Mouse (Mus musculus) c-Kit-positive CD71-positive TER-119-negative erythroid progenitor cells, embryonic 14.5 days (primary cell): ENCODE data around the gene Mef2c.
A peak's percentile ranks its signal among the peaks of the same experiment; 100 is the strongest.

Experiments used
- DNase-seq: peaks from one replicate; pipeline ENCODE4 v3.0.0-alpha.2; 2013; ENCODE audit warnings: low read depth

Mef2c gene

DNA sequence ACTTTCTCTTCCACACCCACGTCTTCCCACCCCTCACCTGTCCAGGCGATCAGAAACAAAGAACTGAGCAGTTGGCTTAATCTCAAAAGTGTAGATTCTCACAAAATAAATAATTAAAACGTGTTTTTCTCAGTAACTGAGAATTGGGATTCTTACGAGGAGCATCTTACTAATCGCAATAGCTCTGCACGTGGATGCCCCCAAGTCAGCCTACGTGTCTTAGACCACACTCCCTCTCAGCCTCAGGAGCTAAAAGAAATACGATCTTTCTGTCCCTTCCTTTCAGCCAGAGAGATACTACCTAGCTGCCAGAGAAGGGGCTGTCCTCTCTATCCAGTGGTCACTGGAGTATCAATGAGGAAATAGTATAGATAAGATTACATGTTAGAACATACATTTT, 106.3 kb downstream of the Mef2c start:
- DNase-seq: no peak

DNA sequence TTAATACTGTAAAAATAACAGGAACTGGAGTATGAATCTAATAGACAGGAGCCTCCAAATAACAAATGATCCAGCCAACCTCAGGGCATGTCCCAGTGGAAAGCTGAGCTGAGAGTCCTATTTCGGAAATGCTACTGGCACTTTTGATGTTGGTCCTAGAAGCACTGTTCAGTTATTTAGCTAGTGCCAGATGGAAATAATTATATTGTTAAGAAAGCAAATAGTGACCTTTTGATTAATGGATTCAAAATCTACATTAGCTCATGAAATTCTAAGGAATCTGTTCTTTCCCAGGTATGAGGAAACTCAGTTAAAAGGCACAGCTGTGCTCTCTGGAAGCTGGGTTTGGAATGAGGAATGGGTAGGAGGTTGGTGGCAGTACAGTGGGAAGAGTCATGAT, 108.4 kb downstream of the Mef2c start:
- no peak for DNase-seq

GRCm38 (mm10) chr13:83615875-83616274, 112.0 kb downstream of the Mef2c start:
- no peak for DNase-seq

- DNase-seq: no peak
These were observed 120.8 kb downstream of the Mef2c start for GRCm38 (mm10) chr13:83624651-83625050.

DNA sequence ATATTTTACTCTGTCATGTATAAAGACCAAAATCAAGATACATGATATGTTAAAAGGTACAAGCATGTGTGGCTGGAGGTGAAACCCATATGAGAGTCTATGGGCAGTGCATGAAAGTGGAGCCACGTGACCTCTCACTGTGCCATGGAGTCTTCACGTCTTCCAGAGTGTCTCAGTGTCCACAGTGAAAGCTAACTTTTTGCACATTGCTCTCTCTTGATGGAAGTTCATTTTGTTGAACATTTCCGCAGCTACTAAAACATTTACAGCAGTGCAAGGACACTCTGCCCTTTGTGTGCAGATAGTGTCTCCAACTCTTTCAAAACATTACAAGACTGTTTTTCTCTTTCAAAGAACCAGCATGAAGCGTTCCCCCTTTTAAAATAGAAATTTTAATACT, 123.6 kb downstream of the Mef2c start:
- no peak for DNase-seq

DNA sequence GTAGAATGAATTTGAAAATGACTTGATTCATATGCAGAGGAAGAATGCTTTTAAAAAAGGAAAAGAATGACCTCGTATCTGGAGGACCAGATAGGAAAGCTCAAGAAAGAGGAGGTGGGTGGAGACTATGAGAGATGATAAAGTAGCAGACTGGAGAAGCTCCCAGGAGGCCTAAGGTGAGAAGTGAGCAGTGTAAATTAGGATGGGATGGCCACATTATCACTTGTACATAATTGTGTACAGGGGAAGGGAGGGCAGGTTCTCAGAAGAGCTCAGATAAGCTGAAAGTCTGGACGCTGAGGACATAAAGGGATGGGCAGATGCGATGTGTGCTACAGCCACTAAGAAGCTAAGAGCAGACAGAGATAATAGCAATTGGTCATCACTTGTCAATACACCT, 124.3 kb downstream of the Mef2c start:
- no peak for DNase-seq

- no peak for DNase-seq
These were observed 129.3 kb downstream of the Mef2c start for GRCm38 (mm10) chr13:83633155-83633554.

GRCm38 (mm10) chr13:83635218-83635617, 131.4 kb downstream of the Mef2c start:
- DNase-seq: no peak

DNA sequence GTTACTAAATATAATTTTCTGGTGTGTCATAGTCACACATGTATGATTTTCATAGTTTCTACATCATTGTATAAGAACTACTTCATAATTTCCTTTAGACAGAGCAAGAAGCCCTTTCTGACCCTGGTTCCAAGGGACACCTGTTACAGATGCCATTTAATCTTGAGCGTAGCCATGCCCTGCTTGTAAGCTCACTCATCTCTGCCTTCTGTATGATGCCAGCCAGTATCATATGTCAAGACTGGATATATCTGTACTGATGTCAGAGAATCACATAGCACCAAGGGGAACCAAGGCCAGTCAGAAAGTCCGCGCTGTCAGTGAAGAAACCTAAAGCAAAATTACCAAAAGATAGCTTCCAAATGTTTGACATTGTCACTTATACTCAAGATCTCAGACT, 133.8 kb downstream of the Mef2c start:
- no peak for DNase-seq

DNA sequence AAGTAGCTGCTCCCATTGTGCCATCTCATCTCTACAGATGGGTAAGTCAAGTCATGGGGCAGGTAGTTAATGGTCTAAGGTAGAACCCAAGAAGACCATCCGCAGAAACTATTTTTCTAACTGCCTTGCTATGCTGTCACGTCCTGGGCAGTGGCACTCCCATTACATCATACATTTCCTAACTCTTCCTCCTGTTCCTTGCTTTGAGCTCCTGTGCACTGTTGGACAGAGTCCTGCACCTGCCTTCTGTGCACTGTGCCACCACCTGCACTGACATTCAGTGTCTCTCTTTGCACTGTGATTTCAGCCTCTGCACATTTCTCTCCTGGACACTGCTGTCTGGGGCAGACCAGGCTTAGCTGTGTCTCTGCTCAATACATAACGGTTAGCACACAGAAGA, 134.9 kb downstream of the Mef2c start:
- no peak for DNase-seq

GRCm38 (mm10) chr13:83649051-83649450, 145.2 kb downstream of the Mef2c start:
- no peak for DNase-seq

DNA sequence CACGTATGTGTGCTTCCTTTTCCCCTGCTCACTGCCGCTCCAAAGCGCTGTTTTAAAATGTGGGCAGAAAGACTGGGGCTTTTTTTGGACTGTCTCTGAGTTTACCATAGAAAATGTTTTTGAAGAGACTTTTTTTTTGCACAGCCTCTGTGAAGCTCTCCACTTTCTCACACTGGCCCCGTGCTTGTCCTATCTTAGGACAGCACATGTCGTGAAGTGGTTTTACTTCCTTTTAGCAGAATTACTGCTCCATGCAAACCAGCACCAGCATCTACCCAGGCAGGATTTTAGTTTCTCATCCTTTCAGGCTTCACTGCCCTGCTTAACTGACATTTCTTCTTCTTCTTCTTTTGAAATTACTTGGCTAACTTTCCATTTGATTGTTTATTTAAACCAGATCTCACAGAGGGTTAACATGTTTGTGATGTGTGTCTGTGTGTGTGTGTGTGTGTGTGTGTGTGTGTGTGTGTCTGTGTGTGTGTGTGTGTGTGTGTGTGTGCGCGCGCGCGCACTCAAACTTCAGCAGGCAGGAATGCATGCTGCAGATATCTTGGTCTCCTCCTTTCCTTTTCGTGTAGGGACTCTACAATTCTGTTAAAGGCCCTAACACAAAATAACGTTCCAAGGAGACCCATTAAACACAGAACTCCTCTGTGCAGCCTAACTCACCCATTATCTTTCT, 146.1 kb downstream of the Mef2c start:
- DNase-seq: peak; percentile 42

GRCm38 (mm10) chr13:83650807-83651206, 147.0 kb downstream of the Mef2c start:
- no peak for DNase-seq

GRCm38 (mm10) chr13:83651941-83652548, 148.2 kb downstream of the Mef2c start:
- DNase-seq: no peak

DNA sequence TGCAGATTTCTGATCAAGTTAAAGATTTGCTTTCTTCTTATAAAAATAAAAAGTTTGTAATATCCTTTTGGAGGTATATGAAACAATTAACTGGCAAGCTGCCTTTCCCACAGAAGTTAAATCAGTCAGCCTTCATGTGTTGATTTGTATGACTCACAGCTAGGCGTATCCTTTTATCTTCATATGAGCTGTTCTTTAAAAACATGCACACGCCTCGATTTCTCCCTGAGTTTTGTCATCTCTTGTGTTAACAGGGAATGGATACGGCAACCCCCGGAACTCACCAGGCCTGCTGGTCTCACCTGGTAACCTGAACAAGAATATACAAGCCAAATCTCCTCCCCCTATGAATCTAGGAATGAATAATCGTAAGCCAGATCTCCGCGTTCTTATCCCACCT, 148.7 kb downstream of the Mef2c start:
- DNase-seq: no peak

- peak; percentile 77 for DNase-seq
These were observed 151.3 kb downstream of the Mef2c start for GRCm38 (mm10) chr13:83654889-83655769.

- no peak for DNase-seq
These were observed 152.3 kb downstream of the Mef2c start for GRCm38 (mm10) chr13:83656094-83656493.

GRCm38 (mm10) chr13:83656773-83657172, 152.9 kb downstream of the Mef2c start:
- DNase-seq: no peak

DNA sequence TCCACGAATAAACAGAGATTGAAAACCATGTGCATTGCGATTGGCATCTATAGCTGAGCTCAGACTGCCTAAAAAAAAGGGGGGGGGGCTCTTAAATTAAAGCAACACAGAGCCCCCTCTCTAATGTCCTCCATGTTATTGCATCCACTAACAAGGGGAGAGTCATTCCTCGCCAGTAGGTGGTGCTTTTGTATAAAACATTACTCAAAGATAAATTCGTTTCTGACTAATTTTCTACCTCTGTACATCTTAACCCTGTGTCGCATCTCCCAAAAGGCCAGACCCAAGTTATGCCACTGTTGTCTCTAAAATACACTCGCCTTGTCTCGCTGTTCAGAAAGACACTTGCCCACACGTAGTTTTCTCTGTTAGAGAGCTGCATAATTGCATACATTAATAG, 156.9 kb downstream of the Mef2c start:
- DNase-seq: no peak

DNA sequence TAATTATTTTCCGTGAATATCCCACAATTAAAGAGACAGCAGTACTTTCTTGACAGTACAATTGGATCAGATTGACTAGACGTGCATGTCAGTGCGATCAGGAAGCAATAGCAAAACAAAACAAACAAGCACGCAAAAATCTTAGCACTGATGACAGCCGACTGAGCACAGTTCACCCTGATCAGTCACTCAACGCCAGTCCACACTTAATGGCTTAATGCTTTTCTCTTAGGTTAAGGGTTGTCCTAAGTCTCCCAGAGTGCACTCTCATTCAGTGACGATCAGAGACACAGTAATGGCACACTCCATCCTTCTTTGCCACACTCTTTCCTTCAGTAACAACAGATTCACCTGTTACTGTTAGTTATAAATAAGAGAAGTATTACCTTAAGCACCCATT, 157.3 kb downstream of the Mef2c start:
- DNase-seq: no peak

DNA sequence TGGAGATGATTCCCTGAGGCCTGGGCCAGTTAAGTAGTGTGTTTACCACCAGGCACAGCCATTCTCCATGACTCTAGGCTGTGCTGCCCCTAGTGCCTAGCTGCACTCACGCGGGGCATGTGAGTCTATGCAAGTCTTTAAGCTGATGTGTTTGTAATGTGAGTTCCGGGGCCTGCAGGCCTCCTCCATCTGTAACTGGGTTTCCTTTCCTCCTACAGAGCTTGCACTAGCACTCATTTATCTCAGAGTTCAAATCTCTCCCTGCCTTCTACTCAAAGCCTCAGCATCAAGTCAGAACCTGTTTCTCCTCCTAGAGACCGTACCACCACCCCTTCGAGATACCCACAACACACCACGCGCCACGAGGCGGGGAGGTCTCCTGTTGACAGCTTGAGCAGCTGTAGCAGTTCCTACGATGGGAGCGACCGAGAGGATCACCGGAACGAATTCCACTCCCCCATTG, 158.3 kb downstream of the Mef2c start:
- no peak for DNase-seq

DNA sequence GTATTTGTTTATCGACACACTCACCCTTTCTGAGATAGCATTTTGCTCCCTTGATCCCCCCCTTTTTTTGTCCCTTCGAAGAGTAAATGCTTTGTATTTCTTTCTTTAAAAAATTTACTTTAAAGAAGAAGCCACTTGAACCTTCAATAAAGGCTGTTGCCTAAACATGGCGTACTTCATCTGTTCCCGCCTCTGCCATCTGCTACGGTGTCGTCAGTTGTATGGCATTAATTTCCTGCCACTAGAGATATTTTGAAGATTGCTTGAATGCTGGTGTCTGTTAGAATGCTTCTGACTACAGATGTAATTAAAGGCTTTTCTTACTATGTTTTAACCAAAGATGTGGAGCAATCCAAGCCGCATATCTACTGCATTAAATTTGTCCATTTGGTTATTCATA, 162.3 kb downstream of the Mef2c start:
- no peak for DNase-seq

GRCm38 (mm10) chr13:83667051-83667450, 163.2 kb downstream of the Mef2c start:
- DNase-seq: no peak
